Mouse (Mus musculus): ENCODE measurements around the gene Lrrc2. TPM values are rescaled to one million over a fixed set of nuclear protein-coding genes. Genes with fewer than 3 reads are reported as not detected.

The Lrrc2 gene
- polyA plus RNA-seq, 1 experiment from 2014 or later, result 0.59 TPM

DNA sequence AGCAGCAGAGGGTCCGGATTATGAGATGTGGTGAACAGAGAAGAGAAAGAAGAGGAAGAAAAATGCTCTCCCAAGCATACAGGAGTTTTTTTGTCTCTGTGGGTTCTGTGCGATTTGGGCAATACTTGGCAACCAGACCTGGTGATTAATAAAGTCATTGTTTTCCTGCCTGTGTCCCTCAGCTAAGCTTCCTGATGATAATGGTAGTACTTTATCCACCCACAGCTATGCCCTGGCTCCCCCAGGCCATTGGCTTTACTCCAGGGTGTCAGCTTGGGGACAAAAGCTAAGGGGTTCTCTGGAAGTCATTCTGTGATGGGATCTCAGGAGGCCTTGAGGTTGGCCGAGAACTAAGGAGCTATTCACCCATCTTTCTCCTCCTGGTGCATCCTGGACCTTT lies 60.7 kb downstream of the Lrrc2 start:
- no peaks in the 10 kb centered on the region for H3K36me3 ChIP-seq
- no peaks in the 10 kb centered on the region for H3K27me3 ChIP-seq
- H3K27ac ChIP-seq (replicated peaks), result no peak overlapping the region
- no peaks in the 10 kb centered on the region for H3K4me1 ChIP-seq
- ATAC-seq (ENCODE audit: insufficient number of reproducible peaks, low FRiP score, low TSS enrichment, low read depth), result no peak
- 72% methylated on average over 3 of the region's 3 CpGs for WGBS
- no peaks in the 10 kb centered on the region for H3K9me3 ChIP-seq (replicated peaks)
- H3K9ac ChIP-seq, result no peak overlapping the region
- H3K4me3 ChIP-seq (replicated peaks), result no peak overlapping the region
- H3K4me2 ChIP-seq (replicated peaks), result no peak overlapping the region

DNA sequence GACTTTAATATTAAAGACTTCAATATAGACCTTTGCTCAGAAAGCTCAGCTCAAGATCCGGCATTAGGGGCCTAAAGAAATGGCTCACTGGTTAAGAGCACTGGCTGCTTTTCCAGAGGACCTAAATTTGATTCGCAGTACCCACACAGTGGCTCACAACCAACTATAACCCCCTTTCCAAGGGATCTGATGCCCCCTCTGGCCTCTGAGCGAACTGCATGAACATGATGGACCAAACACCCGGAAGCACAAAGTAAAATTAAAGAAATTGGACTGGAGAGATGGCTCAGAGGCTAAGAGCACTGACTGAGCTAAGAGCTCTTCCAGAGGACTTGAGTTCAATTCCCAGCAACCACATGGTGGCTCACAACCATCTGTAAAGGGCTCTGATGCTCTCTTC lies 64.3 kb downstream of the Lrrc2 start:
- no peaks in the 10 kb centered on the region for H3K27me3 ChIP-seq
- H3K4me2 ChIP-seq (replicated peaks), result no peak overlapping the region
- no peaks in the 10 kb centered on the region for H3K36me3 ChIP-seq
- WGBS, result 84% methylated on average over 4 of the region's 4 CpGs
- no peak overlapping the region for H3K27ac ChIP-seq (replicated peaks)
- no peak for ATAC-seq (ENCODE audit: insufficient number of reproducible peaks, low FRiP score, low TSS enrichment, low read depth)
- no peaks in the 10 kb centered on the region for H3K9me3 ChIP-seq (replicated peaks)
- H3K4me1 ChIP-seq, result no peaks in the 10 kb centered on the region
- no peak overlapping the region for H3K9ac ChIP-seq
- H3K4me3 ChIP-seq (replicated peaks), result no peak overlapping the region

DNA sequence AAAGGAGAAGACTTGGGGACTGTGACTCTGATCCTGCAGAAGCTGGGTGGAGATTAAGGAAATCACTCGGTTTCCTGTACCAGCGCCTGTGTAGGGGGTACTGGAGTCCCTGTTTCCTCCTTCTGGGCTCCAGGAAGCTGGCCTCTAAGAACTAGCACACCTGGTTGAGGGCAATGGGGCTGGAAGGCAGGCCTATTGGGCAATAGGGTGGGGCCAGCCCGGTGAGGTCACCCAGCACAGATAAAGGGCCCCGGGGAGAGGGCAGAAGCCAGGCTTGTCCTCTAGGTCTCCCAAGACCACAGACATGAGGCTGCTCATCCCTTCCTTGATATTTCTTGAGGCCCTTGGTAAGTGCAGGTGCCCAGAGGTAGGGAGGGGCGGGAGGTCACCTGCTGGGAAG lies 67.7 kb downstream of the Lrrc2 start, which contains the start of gene Ltf:
TSS of gene Ltf (plus strand) at position 250 of the 400 bp plus-strand sequence.
- Histone ChIP-seq H3K27me3 (no peaks in the 10 kb centered on the region), H3K36me3 (no peaks in the 10 kb centered on the region)

DNA sequence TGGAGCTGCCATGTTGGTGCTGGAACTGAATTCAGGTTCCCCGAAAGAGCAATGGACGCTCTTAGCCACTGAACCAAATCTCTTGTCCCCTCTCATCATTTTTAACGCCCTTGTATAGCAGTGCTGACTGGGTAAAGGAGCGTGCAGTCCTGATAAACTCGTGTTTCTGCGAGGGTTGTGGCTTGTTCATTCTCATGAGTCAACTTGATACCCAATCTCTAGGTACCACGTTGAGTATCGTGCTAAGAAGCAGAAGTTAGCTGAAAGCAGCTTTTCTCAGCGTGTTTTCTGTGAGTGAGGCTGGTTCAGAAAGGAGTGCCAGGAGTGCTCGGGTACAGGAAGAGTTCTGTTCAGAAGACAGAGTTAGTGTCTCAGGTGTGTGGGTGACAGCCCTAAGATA lies 75.4 kb downstream of the Lrrc2 start:
- no peak for ATAC-seq (ENCODE audit: insufficient number of reproducible peaks, low FRiP score, low TSS enrichment, low read depth)
- no peaks in the 10 kb centered on the region for H3K36me3 ChIP-seq
- H3K4me2 ChIP-seq (replicated peaks), result no peak overlapping the region
- WGBS, result 87% methylated on average over 10 of the region's 10 CpGs
- H3K4me3 ChIP-seq (replicated peaks), result no peak overlapping the region
- H3K9ac ChIP-seq, result no peak overlapping the region
- H3K27me3 ChIP-seq, result no peaks in the 10 kb centered on the region
- H3K4me1 ChIP-seq, result no peaks in the 10 kb centered on the region
- H3K9me3 ChIP-seq (replicated peaks), result no peaks in the 10 kb centered on the region
- no peak overlapping the region for H3K27ac ChIP-seq (replicated peaks)

More for the DNA sequence above, 67.7 kb downstream of the Lrrc2 start, which contains the start of gene Ltf:
- Histone ChIP-seq H3K4me1 (no peaks in the 10 kb centered on the region), H3K4me2 (replicated peaks) (no peak within 1 kb of the TSS), H3K9me3 (replicated peaks) (no peaks in the 10 kb centered on the region), H3K9ac (no peak within 1 kb of the TSS), H3K27ac (replicated peaks) (no peak within 1 kb of the TSS), H3K4me3 (replicated peaks) (no peak within 1 kb of the TSS)
- 79% methylated on average over 5 of the region's 5 CpGs for WGBS
- ATAC-seq (ENCODE audit: insufficient number of reproducible peaks, low FRiP score, low TSS enrichment, low read depth), result no peak

Small RNAs within 50 kb of the gene (microRNA-seq; reads per million reads assigned to microRNA genes)
- gene Gm24269 (ENCODE audit: borderline number of aligned reads), result not detected

Other genes with a start within 250 kb of the Lrrc2 start
- gene Myl3, start 209.7 kb upstream of the Lrrc2 start, polyA plus RNA-seq (2015; fragmentation: Nextera tagmentation; extraction: Ambion mirVana), result 7.5 and 8.5 TPM in 2 replicates
- gene Pth1r, start 204.4 kb upstream of the Lrrc2 start, polyA plus RNA-seq (2015; fragmentation: Nextera tagmentation; extraction: Ambion mirVana), result 133 and 145 TPM in 2 replicates
- gene Prss42, start 153.4 kb upstream of the Lrrc2 start, polyA plus RNA-seq (2015; fragmentation: Nextera tagmentation; extraction: Ambion mirVana), result not detected in 2 replicates
- not detected in 2 replicates for gene Prss44, start 137.6 kb upstream of the Lrrc2 start, polyA plus RNA-seq (2015; fragmentation: Nextera tagmentation; extraction: Ambion mirVana)
- gene Prss43, start 124.9 kb upstream of the Lrrc2 start, polyA plus RNA-seq (2015; fragmentation: Nextera tagmentation; extraction: Ambion mirVana), result not detected in 2 replicates
- not detected in 2 replicates for gene Prss45, start 117.0 kb upstream of the Lrrc2 start, polyA plus RNA-seq (2015; fragmentation: Nextera tagmentation; extraction: Ambion mirVana)
- gene Prss46, start 107.0 kb upstream of the Lrrc2 start, polyA plus RNA-seq (2015; fragmentation: Nextera tagmentation; extraction: Ambion mirVana), result 0.22 TPM in 1 of 2 replicates, not detected in the other
- gene Prss50, start 93.6 kb upstream of the Lrrc2 start, polyA plus RNA-seq (2015; fragmentation: Nextera tagmentation; extraction: Ambion mirVana), result 0.81 and 0.93 TPM in 2 replicates
- 7.0 and 7.9 TPM in 2 replicates for gene Als2cl, start 71.7 kb upstream of the Lrrc2 start, polyA plus RNA-seq (2015; fragmentation: Nextera tagmentation; extraction: Ambion mirVana)
- gene Tmie, start 71.4 kb upstream of the Lrrc2 start, polyA plus RNA-seq (2015; fragmentation: Nextera tagmentation; extraction: Ambion mirVana), result 5.7 and 9.1 TPM in 2 replicates
- not detected in 2 replicates for gene Fam240a, start 34.7 kb upstream of the Lrrc2 start, polyA plus RNA-seq (2015; fragmentation: Nextera tagmentation; extraction: Ambion mirVana)
- 0.42 and 0.45 TPM in 2 replicates for gene Tdgf1, start 5.4 kb upstream of the Lrrc2 start, polyA plus RNA-seq (2015; fragmentation: Nextera tagmentation; extraction: Ambion mirVana)
- not detected in 2 replicates for gene Rtp3, start 39.0 kb downstream of the Lrrc2 start, polyA plus RNA-seq (2015; fragmentation: Nextera tagmentation; extraction: Ambion mirVana)
- 8.2 and 8.9 TPM in 2 replicates for gene Ltf, start 67.7 kb downstream of the Lrrc2 start, polyA plus RNA-seq (2015; fragmentation: Nextera tagmentation; extraction: Ambion mirVana)
- 0.27 and 1.1 TPM in 2 replicates for gene Ccrl2, start 106.0 kb downstream of the Lrrc2 start, polyA plus RNA-seq (2015; fragmentation: Nextera tagmentation; extraction: Ambion mirVana)
- 40.0 and 41.9 TPM in 2 replicates for gene Lrrfip2, start 166.0 kb downstream of the Lrrc2 start, polyA plus RNA-seq (2015; fragmentation: Nextera tagmentation; extraction: Ambion mirVana)